Mouse (Mus musculus): Measurements from ENCODE around the gene A430078G23Rik. TPM values are rescaled to one million over a fixed set of nuclear protein-coding genes. Genes with fewer than 3 reads are reported as not detected.

The A430078G23Rik gene
- polyA plus RNA-seq, 1 experiment from 2014 or later = not detected

- H3K4me3 ChIP-seq (ENCODE audit: low read depth, low read length) = no peak overlapping the region
- H3K4me2 ChIP-seq (ENCODE audit: low read depth) = no peak overlapping the region
- no peaks in the 10 kb centered on the region for H3K4me1 ChIP-seq (ENCODE audit: control insufficient read depth, insufficient read depth, low read length)
- DNase-seq (ENCODE audit: low spot score) (peak; percentile 81), ATAC-seq (ENCODE audit: insufficient read depth, low FRiP score, low TSS enrichment) (peak; percentile 61)
- no peak overlapping the region for H3K9ac ChIP-seq (ENCODE audit: low read length)
- no peaks in the 10 kb centered on the region for H3K9me3 ChIP-seq (ENCODE audit: control insufficient read depth, low read length)
- 10% methylated on average over 4 of the region's 4 CpGs for WGBS
- no peak overlapping the region for H3K27ac ChIP-seq (ENCODE audit: low read depth, low read length)
- no peaks in the 10 kb centered on the region for H3K27me3 ChIP-seq (ENCODE audit: control insufficient read depth, insufficient read depth, low read length)
- H3K36me3 ChIP-seq (ENCODE audit: control insufficient read depth, insufficient read depth, low read length) = no peaks in the 10 kb centered on the region
Observed at GRCm38 (mm10) chr8:3358060-3358459, 4.8 kb downstream of the A430078G23Rik start.

GRCm38 (mm10) chr8:3367086-3367485 lies 13.9 kb downstream of the A430078G23Rik start:
- no peak for ATAC-seq (ENCODE audit: insufficient read depth, low FRiP score, low TSS enrichment)
- no peak for DNase-seq (ENCODE audit: low spot score)
- WGBS = 88% methylated on average over 5 of the region's 5 CpGs

GRCm38 (mm10) chr8:3368091-3368490 lies 14.9 kb downstream of the A430078G23Rik start:
- 81% methylated on average over 1 of the region's 1 CpGs for WGBS
- ATAC-seq (ENCODE audit: insufficient read depth, low FRiP score, low TSS enrichment) (no peak), DNase-seq (ENCODE audit: low spot score) (no peak)
- H3K4me3 ChIP-seq (ENCODE audit: low read depth, low read length) = no peak overlapping the region
- H3K27me3 ChIP-seq (ENCODE audit: control insufficient read depth, insufficient read depth, low read length) = no peaks in the 10 kb centered on the region
- no peaks in the 10 kb centered on the region for H3K4me1 ChIP-seq (ENCODE audit: control insufficient read depth, insufficient read depth, low read length)
- H3K36me3 ChIP-seq (ENCODE audit: control insufficient read depth, insufficient read depth, low read length) = no peaks in the 10 kb centered on the region
- H3K9ac ChIP-seq (ENCODE audit: low read length) = no peak overlapping the region
- no peak overlapping the region for H3K27ac ChIP-seq (ENCODE audit: low read depth, low read length)
- no peaks in the 10 kb centered on the region for H3K9me3 ChIP-seq (ENCODE audit: control insufficient read depth, low read length)
- H3K4me2 ChIP-seq (ENCODE audit: low read depth) = no peak overlapping the region

More at GRCm38 (mm10) chr8:3367086-3367485, 13.9 kb downstream of the A430078G23Rik start:
- H3K9ac ChIP-seq (ENCODE audit: low read length) = no peak overlapping the region
- H3K4me2 ChIP-seq (ENCODE audit: low read depth) = no peak overlapping the region
- no peaks in the 10 kb centered on the region for H3K9me3 ChIP-seq (ENCODE audit: control insufficient read depth, low read length)
- H3K4me1 ChIP-seq (ENCODE audit: control insufficient read depth, insufficient read depth, low read length) = no peaks in the 10 kb centered on the region
- H3K27ac ChIP-seq (ENCODE audit: low read depth, low read length) = no peak overlapping the region
- no peaks in the 10 kb centered on the region for H3K27me3 ChIP-seq (ENCODE audit: control insufficient read depth, insufficient read depth, low read length)
- no peaks in the 10 kb centered on the region for H3K36me3 ChIP-seq (ENCODE audit: control insufficient read depth, insufficient read depth, low read length)
- H3K4me3 ChIP-seq (ENCODE audit: low read depth, low read length) = no peak overlapping the region

GRCm38 (mm10) chr8:3375748-3376147 lies 22.5 kb downstream of the A430078G23Rik start:
- Histone ChIP-seq H3K4me3 (ENCODE audit: low read depth, low read length) (no peak overlapping the region), H3K4me2 (ENCODE audit: low read depth) (no peak overlapping the region), H3K27me3 (ENCODE audit: control insufficient read depth, insufficient read depth, low read length) (no peaks in the 10 kb centered on the region), H3K36me3 (ENCODE audit: control insufficient read depth, insufficient read depth, low read length) (no peaks in the 10 kb centered on the region), H3K27ac (ENCODE audit: low read depth, low read length) (no peak overlapping the region), H3K9ac (ENCODE audit: low read length) (no peak overlapping the region), H3K9me3 (ENCODE audit: control insufficient read depth, low read length) (no peaks in the 10 kb centered on the region), H3K4me1 (ENCODE audit: control insufficient read depth, insufficient read depth, low read length) (no peaks in the 10 kb centered on the region)
- no peak for ATAC-seq (ENCODE audit: insufficient read depth, low FRiP score, low TSS enrichment)
- no peak for DNase-seq (ENCODE audit: low spot score)

GRCm38 (mm10) chr8:3376641-3377274 lies 23.5 kb downstream of the A430078G23Rik start:
- H3K4me1 ChIP-seq (ENCODE audit: control insufficient read depth, insufficient read depth, low read length) = no peaks in the 10 kb centered on the region
- no peak overlapping the region for H3K27ac ChIP-seq (ENCODE audit: low read depth, low read length)
- H3K4me2 ChIP-seq (ENCODE audit: low read depth) = no peak overlapping the region
- no peak for ATAC-seq (ENCODE audit: insufficient read depth, low FRiP score, low TSS enrichment)
- H3K36me3 ChIP-seq (ENCODE audit: control insufficient read depth, insufficient read depth, low read length) = no peaks in the 10 kb centered on the region
- no peak overlapping the region for H3K9ac ChIP-seq (ENCODE audit: low read length)
- H3K9me3 ChIP-seq (ENCODE audit: control insufficient read depth, low read length) = no peaks in the 10 kb centered on the region
- no peak for DNase-seq (ENCODE audit: low spot score)
- no peak overlapping the region for H3K4me3 ChIP-seq (ENCODE audit: low read depth, low read length)
- H3K27me3 ChIP-seq (ENCODE audit: control insufficient read depth, insufficient read depth, low read length) = no peaks in the 10 kb centered on the region
- 63% methylated on average over 11 of the region's 11 CpGs for WGBS

GRCm38 (mm10) chr8:3387286-3387685 lies 34.1 kb downstream of the A430078G23Rik start:
- H3K27ac ChIP-seq (ENCODE audit: low read depth, low read length) = no peak overlapping the region
- peak; percentile 53; the same call in 1 of the 2 replicates for ATAC-seq (ENCODE audit: insufficient read depth, low FRiP score, low TSS enrichment)

GRCm38 (mm10) chr8:3388591-3389338 lies 35.5 kb downstream of the A430078G23Rik start:
- 79% methylated on average over 9 of the region's 9 CpGs for WGBS
- Histone ChIP-seq H3K36me3 (ENCODE audit: control insufficient read depth, insufficient read depth, low read length) (no peaks in the 10 kb centered on the region), H3K4me3 (ENCODE audit: low read depth, low read length) (no peak overlapping the region), H3K4me2 (ENCODE audit: low read depth) (no peak overlapping the region), H3K27me3 (ENCODE audit: control insufficient read depth, insufficient read depth, low read length) (no peaks in the 10 kb centered on the region), H3K4me1 (ENCODE audit: control insufficient read depth, insufficient read depth, low read length) (peaks cover 8% of the 10 kb centered on the region; the same call in 1 of the 2 replicates), H3K27ac (ENCODE audit: low read depth, low read length) (no peak overlapping the region), H3K9ac (ENCODE audit: low read length) (no peak overlapping the region), H3K9me3 (ENCODE audit: control insufficient read depth, low read length) (no peaks in the 10 kb centered on the region)
- ATAC-seq (ENCODE audit: insufficient read depth, low FRiP score, low TSS enrichment) (no peak), DNase-seq (ENCODE audit: low spot score) (no peak)

More at GRCm38 (mm10) chr8:3387286-3387685, 34.1 kb downstream of the A430078G23Rik start:
- Histone ChIP-seq H3K9me3 (ENCODE audit: control insufficient read depth, low read length) (no peaks in the 10 kb centered on the region), H3K4me3 (ENCODE audit: low read depth, low read length) (no peak overlapping the region), H3K9ac (ENCODE audit: low read length) (no peak overlapping the region), H3K36me3 (ENCODE audit: control insufficient read depth, insufficient read depth, low read length) (no peaks in the 10 kb centered on the region), H3K27me3 (ENCODE audit: control insufficient read depth, insufficient read depth, low read length) (no peaks in the 10 kb centered on the region), H3K4me2 (ENCODE audit: low read depth) (no peak overlapping the region), H3K4me1 (ENCODE audit: control insufficient read depth, insufficient read depth, low read length) (no peaks in the 10 kb centered on the region)
- peak; percentile 69 for DNase-seq (ENCODE audit: low spot score)
- WGBS = 39% methylated on average over 6 of the region's 6 CpGs

GRCm38 (mm10) chr8:3389506-3389905 lies 36.3 kb downstream of the A430078G23Rik start:
- no peaks in the 10 kb centered on the region for H3K9me3 ChIP-seq (ENCODE audit: control insufficient read depth, low read length)
- DNase-seq (ENCODE audit: low spot score) (no peak), ATAC-seq (ENCODE audit: insufficient read depth, low FRiP score, low TSS enrichment) (no peak)
- WGBS = 97% methylated on average over 1 of the region's 1 CpGs
- H3K27ac ChIP-seq (ENCODE audit: low read depth, low read length) = no peak overlapping the region
- no peak overlapping the region for H3K9ac ChIP-seq (ENCODE audit: low read length)
- H3K36me3 ChIP-seq (ENCODE audit: control insufficient read depth, insufficient read depth, low read length) = no peaks in the 10 kb centered on the region
- H3K27me3 ChIP-seq (ENCODE audit: control insufficient read depth, insufficient read depth, low read length) = no peaks in the 10 kb centered on the region
- H3K4me2 ChIP-seq (ENCODE audit: low read depth) = no peak overlapping the region
- H3K4me1 ChIP-seq (ENCODE audit: control insufficient read depth, insufficient read depth, low read length) = peaks cover 13% of the 10 kb centered on the region
- no peak overlapping the region for H3K4me3 ChIP-seq (ENCODE audit: low read depth, low read length)

- H3K9ac ChIP-seq (ENCODE audit: low read length) = peak overlapping the region; percentile 67
- DNase-seq (ENCODE audit: low spot score) (no peak), ATAC-seq (ENCODE audit: insufficient read depth, low FRiP score, low TSS enrichment) (peak; percentile 15; the same call in 1 of the 2 replicates)
- peak overlapping the region; percentile 81 for H3K4me2 ChIP-seq (ENCODE audit: low read depth)
- H3K4me1 ChIP-seq (ENCODE audit: control insufficient read depth, insufficient read depth, low read length) = peaks cover 13% of the 10 kb centered on the region
- H3K9me3 ChIP-seq (ENCODE audit: control insufficient read depth, low read length) = no peaks in the 10 kb centered on the region
- H3K27me3 ChIP-seq (ENCODE audit: control insufficient read depth, insufficient read depth, low read length) = no peaks in the 10 kb centered on the region
- 49% methylated on average over 4 of the region's 4 CpGs for WGBS
- no peaks in the 10 kb centered on the region for H3K36me3 ChIP-seq (ENCODE audit: control insufficient read depth, insufficient read depth, low read length)
- H3K27ac ChIP-seq (ENCODE audit: low read depth, low read length) = no peak overlapping the region
- H3K4me3 ChIP-seq (ENCODE audit: low read depth, low read length) = peak overlapping the region; percentile 85
Observed at GRCm38 (mm10) chr8:3392293-3392692, 39.1 kb downstream of the A430078G23Rik start.
